8 mouse cellular contexts compared by ENCODE assay signal in genomic region chr8:105170381-105171115, GRCm38 (mm10). TPM values are rescaled to one million over a fixed set of nuclear protein-coding genes. Genes with fewer than 3 reads are reported as not detected.
DNase-seq lines count a peak whose midpoint lies in the region; ATAC-seq and TF ChIP-seq lines count a peak whose summit lies in the region.

Cbfb (plus strand) TSS chr8:105170674.

- TF ChIP-seq POLR2A in bone marrow macrophage, adult 2 months (IDR thresholded peaks at IDR 0.05; ENCODE audit: borderline replicate concordance, low read depth, low read length): 0 out of 2 replicates have a peak, but pooled peaks have one; percentile 39
- peak; percentile 43 for TF ChIP-seq POLR2A in embryonic fibroblast, embryonic 13.5 days (IDR thresholded peaks at IDR 0.05; ENCODE audit: low read depth, low read length)

- peak within 1 kb of the TSS; percentile 86 for H3K27ac ChIP-seq in bone marrow macrophage, adult 2 months (ENCODE audit: insufficient read depth, low read depth, low read length)
- peak within 1 kb of the TSS; percentile 99 for H3K27ac ChIP-seq in embryonic fibroblast, embryonic 13.5 days (ENCODE audit: insufficient read depth, low read length)
- H3K27ac ChIP-seq in heart, embryonic 10.5 days: peak within 1 kb of the TSS; percentile 98
- H3K27ac ChIP-seq in kidney, embryonic 14.5 days (ENCODE audit: low read depth, low read length): peak within 1 kb of the TSS; percentile 99
- peak within 1 kb of the TSS; percentile 100 for H3K27ac ChIP-seq in limb, embryonic 15.5 days
- peak within 1 kb of the TSS; percentile 83 for H3K27ac ChIP-seq in midbrain, postnatal 0 days (ENCODE audit: low read depth, low read length)

- peak within 1 kb of the TSS; percentile 92 for H3K4me3 ChIP-seq in bone marrow macrophage, adult 2 months (ENCODE audit: insufficient read depth, low read length)
- H3K4me3 ChIP-seq in embryonic fibroblast, embryonic 13.5 days (ENCODE audit: insufficient read depth, low read length): peak within 1 kb of the TSS; percentile 72
- H3K4me3 ChIP-seq in heart, embryonic 10.5 days: peak within 1 kb of the TSS; percentile 91
- peak within 1 kb of the TSS; percentile 93 for H3K4me3 ChIP-seq in kidney, embryonic 14.5 days (ENCODE audit: low read length)
- peak within 1 kb of the TSS; percentile 89 for H3K4me3 ChIP-seq in limb, embryonic 15.5 days
- peak within 1 kb of the TSS; percentile 78 for H3K4me3 ChIP-seq in midbrain, postnatal 0 days (ENCODE audit: low read depth, low read length)

- peaks cover 15% of the 10 kb centered on the region for H3K4me1 ChIP-seq in bone marrow macrophage, adult 2 months (ENCODE audit: control insufficient read depth, insufficient read depth, low read length)
- peaks cover 8% of the 10 kb centered on the region for H3K4me1 ChIP-seq in embryonic fibroblast, embryonic 13.5 days (ENCODE audit: control insufficient read depth, insufficient read depth, low read length)
- H3K4me1 ChIP-seq in heart, embryonic 10.5 days: 0 out of 2 replicates have a peak, but pooled peaks cover 13% of the 10 kb centered on the region
- peaks cover 16% of the 10 kb centered on the region; the same call in 1 of the 2 replicates for H3K4me1 ChIP-seq in kidney, embryonic 14.5 days (ENCODE audit: control insufficient read depth, insufficient read depth, low read length)
- peaks cover 22% of the 10 kb centered on the region for H3K4me1 ChIP-seq in limb, embryonic 15.5 days
- H3K4me1 ChIP-seq in midbrain, postnatal 0 days (ENCODE audit: insufficient read depth, low read length): 0 out of 2 replicates have a peak, but pooled peaks cover 3% of the 10 kb centered on the region

- peak; percentile 97 for DNase-seq in B cell, adult 2 months
- peak; percentile 98 for DNase-seq in heart, embryonic 10.5 days (ENCODE audit: low spot score)
- DNase-seq in midbrain, postnatal 0 days (ENCODE audit: low spot score): peak; percentile 96
- DNase-seq in spleen, postnatal 10 days (ENCODE audit: low spot score in 2 of 2): peak; percentile 72 to 95

- no peak for TF ChIP-seq CTCF in bone marrow macrophage, adult 2 months (IDR thresholded peaks at IDR 0.05; ENCODE audit: low read depth, low read length)
- no peak for TF ChIP-seq CTCF in embryonic fibroblast, embryonic 13.5 days (IDR thresholded peaks at IDR 0.05; ENCODE audit: borderline replicate concordance, insufficient read depth, low read length)
- TF ChIP-seq CTCF in midbrain, postnatal 0 days (IDR thresholded peaks at IDR 0.05): no peak

- H3K36me3 ChIP-seq in heart, embryonic 10.5 days: 0 out of 2 replicates have a peak, but pooled peaks cover 4% of the 10 kb centered on the region
- H3K36me3 ChIP-seq in kidney, embryonic 14.5 days (ENCODE audit: control insufficient read depth, insufficient read depth, low read length): peaks cover 6% of the 10 kb centered on the region; the same call in 1 of the 2 replicates
- H3K36me3 ChIP-seq in limb, embryonic 15.5 days: peaks cover 3% of the 10 kb centered on the region; the same call in 1 of the 2 replicates
- H3K36me3 ChIP-seq in midbrain, postnatal 0 days (ENCODE audit: insufficient read depth, low read length): no peaks in the 10 kb centered on the region

- H3K9ac ChIP-seq in kidney, embryonic 14.5 days (ENCODE audit: low read depth, low read length): peak within 1 kb of the TSS; percentile 99
- peak within 1 kb of the TSS; percentile 93 for H3K9ac ChIP-seq in limb, embryonic 15.5 days
- peak within 1 kb of the TSS; percentile 77 for H3K9ac ChIP-seq in midbrain, postnatal 0 days (replicated peaks; ENCODE audit: low read length, poor library complexity, severe bottlenecking)

- peak; percentile 97 for ATAC-seq in kidney, embryonic 14.5 days (ENCODE audit: low FRiP score, low TSS enrichment)
- ATAC-seq in limb, embryonic 15.5 days (ENCODE audit: insufficient number of reproducible peaks, low FRiP score, low TSS enrichment, low read depth): peak; percentile 95
- peak; percentile 93 for ATAC-seq in midbrain, postnatal 0 days (ENCODE audit: low FRiP score)

- peak within 1 kb of the TSS; percentile 70 for H3K4me2 ChIP-seq in kidney, embryonic 14.5 days (replicated peaks; ENCODE audit: low read depth, low read length)
- peak within 1 kb of the TSS; percentile 50 for H3K4me2 ChIP-seq in limb, embryonic 15.5 days
- H3K4me2 ChIP-seq in midbrain, postnatal 0 days (ENCODE audit: low read depth, low read length, poor library complexity, severe bottlenecking): peak within 1 kb of the TSS; percentile 55

- no peaks in the 10 kb centered on the region for H3K9me3 ChIP-seq in heart, embryonic 10.5 days
- no peaks in the 10 kb centered on the region for H3K9me3 ChIP-seq in kidney, embryonic 14.5 days (ENCODE audit: control insufficient read depth, low read length)
- H3K9me3 ChIP-seq in limb, embryonic 15.5 days: no peaks in the 10 kb centered on the region
- no peaks in the 10 kb centered on the region for H3K9me3 ChIP-seq in midbrain, postnatal 0 days (ENCODE audit: low read length)

- H3K27me3 ChIP-seq in heart, embryonic 10.5 days (ENCODE audit: insufficient read depth, poor library complexity, severe bottlenecking): no peaks in the 10 kb centered on the region
- H3K27me3 ChIP-seq in kidney, embryonic 14.5 days (ENCODE audit: control insufficient read depth, insufficient read depth, low read length): no peaks in the 10 kb centered on the region
- no peaks in the 10 kb centered on the region for H3K27me3 ChIP-seq in limb, embryonic 15.5 days
- H3K27me3 ChIP-seq in midbrain, postnatal 0 days (ENCODE audit: insufficient read depth, low read length): no peaks in the 10 kb centered on the region

- WGBS in heart, embryonic 10.5 days: under 1% methylated on average over 80 of the region's 86 CpGs
- 1% methylated on average over 67 of the region's 86 CpGs for WGBS in kidney, embryonic 14.5 days
- under 1% methylated on average over 63 of the region's 86 CpGs for WGBS in limb, embryonic 15.5 days
- 0% methylated on average over 46 of the region's 86 CpGs for WGBS in midbrain, postnatal 0 days

RNA-seq across cellular contexts. Expression of gene Cbfb, which starts in this region (rescaled TPM):
- 124 and 130 TPM in 2 replicates for polyA plus RNA-seq in bone marrow macrophage, adult 2 months (2012; ENCODE audit: insufficient read depth, insufficient read length, missing spikeins)
- polyA plus RNA-seq in embryonic fibroblast, embryonic 13.5 days (2011; ENCODE audit: insufficient read length, low read depth, missing spikeins): 111 and 145 TPM in 2 replicates
- 47.5 and 59.6 TPM in 2 replicates for polyA plus RNA-seq in heart, embryonic 10.5 days (2016; fragmentation: Nextera tagmentation; extraction: Ambion mirVana)
- polyA plus RNA-seq in kidney, embryonic 14.5 days (2014; fragmentation: Nextera tagmentation; extraction: Ambion mirVana): 73.9 and 96.5 TPM in 2 replicates
- 77.3 and 89.0 TPM in 2 replicates for polyA plus RNA-seq in limb, embryonic 15.5 days (2015; fragmentation: Nextera tagmentation; extraction: Ambion mirVana)
- total RNA-seq in midbrain, postnatal 0 days (2014; rRNA removed): 43.9 and 46.1 TPM in 2 replicates
- 16.2 and 17.5 TPM in 2 replicates for polyA plus RNA-seq in midbrain, postnatal 0 days (2015; fragmentation: Nextera tagmentation; extraction: Ambion mirVana)

Comparison
In these comparisons a context has a peak if more than half of its experiments do, and no peak if none do; other contexts are left out.
1. Peak in every context shown above with its lines: DNase-seq, ATAC-seq, H3K4me3 ChIP-seq and H3K27ac ChIP-seq.